Mouse (Mus musculus): Measurements from ENCODE around the gene Cstf3.

The Cstf3 gene

GRCm38 (mm10) chr2:104604718-104605117 is 14.4 kb downstream of the Cstf3 start:
- no peak for DNase-seq (ENCODE audit: low spot score)

- no peak for DNase-seq (ENCODE audit: low spot score)
These were observed 15.2 kb downstream of the Cstf3 start for GRCm38 (mm10) chr2:104605560-104605959.

- no peak for DNase-seq (ENCODE audit: low spot score)
These were observed 24.5 kb downstream of the Cstf3 start for GRCm38 (mm10) chr2:104614786-104615185.

GRCm38 (mm10) chr2:104615985-104616711 is 25.8 kb downstream of the Cstf3 start:
- DNase-seq (ENCODE audit: low spot score), result peak; percentile 62

- peak; percentile 29 for DNase-seq (ENCODE audit: low spot score)
These were observed 68.3 kb downstream of the Cstf3 start for GRCm38 (mm10) chr2:104658659-104659058.

- no peak for DNase-seq (ENCODE audit: low spot score)
These were observed 73.2 kb downstream of the Cstf3 start for GRCm38 (mm10) chr2:104663372-104664100.

- DNase-seq (ENCODE audit: low spot score), result no peak
These were observed 78.9 kb downstream of the Cstf3 start for GRCm38 (mm10) chr2:104669122-104669804.

- DNase-seq (ENCODE audit: low spot score), result no peak
These were observed 81.4 kb downstream of the Cstf3 start for GRCm38 (mm10) chr2:104671724-104672123.

- no peak for DNase-seq (ENCODE audit: low spot score)
These were observed 87.0 kb downstream of the Cstf3 start for GRCm38 (mm10) chr2:104677326-104677725.

GRCm38 (mm10) chr2:104684771-104685170 is 94.4 kb downstream of the Cstf3 start:
- no peak for DNase-seq (ENCODE audit: low spot score)

GRCm38 (mm10) chr2:104685418-104685817 is 95.1 kb downstream of the Cstf3 start:
- peak; percentile 81 for DNase-seq (ENCODE audit: low spot score)

- DNase-seq (ENCODE audit: low spot score), result no peak
These were observed 96.9 kb downstream of the Cstf3 start for GRCm38 (mm10) chr2:104687261-104687660.

- no peak for DNase-seq (ENCODE audit: low spot score)
These were observed 98.0 kb downstream of the Cstf3 start for GRCm38 (mm10) chr2:104688321-104688720.

GRCm38 (mm10) chr2:104688724-104689123 is 98.4 kb downstream of the Cstf3 start:
- no peak for DNase-seq (ENCODE audit: low spot score)

- no peak for DNase-seq (ENCODE audit: low spot score)
These were observed 100.4 kb downstream of the Cstf3 start for GRCm38 (mm10) chr2:104690720-104691119.

- DNase-seq (ENCODE audit: low spot score), result no peak
These were observed 102.2 kb downstream of the Cstf3 start for GRCm38 (mm10) chr2:104692551-104692950.

- DNase-seq (ENCODE audit: low spot score), result no peak
These were observed 109.3 kb downstream of the Cstf3 start for GRCm38 (mm10) chr2:104699659-104700058.

- no peak for DNase-seq (ENCODE audit: low spot score)
These were observed 112.8 kb downstream of the Cstf3 start for GRCm38 (mm10) chr2:104703158-104703557.

- DNase-seq (ENCODE audit: low spot score), result no peak
These were observed 114.0 kb downstream of the Cstf3 start for GRCm38 (mm10) chr2:104704355-104704754.

GRCm38 (mm10) chr2:104709786-104710337 is 119.5 kb downstream of the Cstf3 start:
- no peak for DNase-seq (ENCODE audit: low spot score)

- DNase-seq (ENCODE audit: low spot score), result no peak
These were observed 120.5 kb downstream of the Cstf3 start for GRCm38 (mm10) chr2:104710670-104711370.
